Mouse (Mus musculus): ENCODE measurements around the gene Casp8.
"Not testable (repeated sequence)": the region's sequence is repeated elsewhere in the genome, so short reads cannot be mapped to it uniquely, and the experiment has no call there.

The Casp8 gene

DNA sequence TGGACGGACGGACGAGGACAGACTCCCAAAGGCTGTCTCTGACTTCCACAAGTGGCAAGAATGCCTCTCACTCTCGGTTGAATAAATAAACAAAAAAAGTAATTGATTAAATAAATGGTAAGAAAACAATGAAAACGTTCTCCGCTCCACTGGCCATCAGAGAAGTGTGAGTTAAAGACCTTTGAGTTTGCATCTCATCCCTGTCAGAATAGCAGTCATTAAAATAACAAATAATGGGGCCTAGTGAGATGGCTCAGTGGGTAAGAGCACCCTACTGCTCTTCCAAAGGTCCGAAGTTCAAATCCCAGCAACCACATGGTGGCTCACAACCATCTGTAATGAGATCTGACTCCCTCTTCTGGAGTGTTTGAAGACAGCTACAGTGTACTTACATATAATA, 5.5 kb downstream of the Casp8 start:
- not testable (repeated sequence) for DNase-seq (ENCODE audit: inconsistent ontology term)

DNA sequence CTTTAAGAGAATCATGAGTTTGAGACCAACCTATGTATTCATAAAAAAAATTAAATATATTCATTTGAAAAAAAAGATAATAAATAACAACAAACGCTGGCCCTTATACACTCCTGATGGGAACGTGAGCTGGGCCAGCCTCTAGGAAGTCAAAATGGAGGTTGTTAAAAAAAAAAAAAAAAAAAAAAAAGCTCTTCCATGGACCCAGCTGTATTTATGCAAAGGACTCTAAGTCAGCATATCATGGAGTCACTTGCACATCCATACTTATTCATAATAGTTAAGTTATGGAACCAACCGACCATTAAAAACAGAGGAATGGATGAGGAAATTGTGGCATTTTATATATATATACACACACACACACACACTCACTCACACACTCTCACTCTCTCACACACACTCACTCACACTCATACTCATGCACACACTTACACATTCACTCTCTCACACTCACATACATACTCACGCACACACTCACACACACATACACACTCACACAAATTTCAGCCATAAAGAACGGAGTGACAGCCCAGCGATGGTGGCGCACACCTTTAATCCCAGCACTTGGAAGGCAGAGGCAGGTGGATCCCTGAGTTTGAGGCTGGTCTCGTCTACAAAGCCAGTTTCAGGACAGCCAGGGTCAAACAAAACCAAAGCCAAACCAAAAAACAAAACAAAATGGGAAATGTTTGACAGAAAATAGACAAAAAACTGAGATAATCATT, 6.5 kb downstream of the Casp8 start:
- no peak for DNase-seq (ENCODE audit: inconsistent ontology term)

GRCm38 (mm10) chr1:58802322-58803273, 7.4 kb downstream of the Casp8 start:
- DNase-seq (ENCODE audit: inconsistent ontology term) = no peak

DNA sequence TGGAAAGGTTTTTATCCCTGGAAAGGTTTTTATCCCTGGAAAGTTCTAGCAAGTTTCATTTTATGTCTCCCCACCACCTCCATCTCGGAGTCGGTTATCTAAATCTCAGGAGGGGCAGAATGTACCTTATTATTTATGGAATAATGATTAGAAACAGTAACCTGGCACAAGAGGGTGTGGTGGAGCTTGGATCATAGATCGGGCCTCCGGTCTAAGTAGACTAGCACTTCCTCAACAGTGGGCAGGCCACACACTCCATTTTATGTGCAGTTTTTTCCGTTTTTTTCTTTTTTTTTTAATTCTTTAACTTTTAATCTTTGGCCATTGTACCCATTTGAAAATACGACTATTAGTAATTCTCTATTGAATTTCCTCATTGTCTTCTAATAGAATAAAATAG, 8.4 kb downstream of the Casp8 start:
- no peak for DNase-seq (ENCODE audit: inconsistent ontology term)

GRCm38 (mm10) chr1:58806651-58807050, 11.5 kb downstream of the Casp8 start:
- no peak for DNase-seq (ENCODE audit: inconsistent ontology term)

GRCm38 (mm10) chr1:58826319-58826718, 31.1 kb downstream of the Casp8 start:
- DNase-seq (ENCODE audit: inconsistent ontology term) = no peak

DNA sequence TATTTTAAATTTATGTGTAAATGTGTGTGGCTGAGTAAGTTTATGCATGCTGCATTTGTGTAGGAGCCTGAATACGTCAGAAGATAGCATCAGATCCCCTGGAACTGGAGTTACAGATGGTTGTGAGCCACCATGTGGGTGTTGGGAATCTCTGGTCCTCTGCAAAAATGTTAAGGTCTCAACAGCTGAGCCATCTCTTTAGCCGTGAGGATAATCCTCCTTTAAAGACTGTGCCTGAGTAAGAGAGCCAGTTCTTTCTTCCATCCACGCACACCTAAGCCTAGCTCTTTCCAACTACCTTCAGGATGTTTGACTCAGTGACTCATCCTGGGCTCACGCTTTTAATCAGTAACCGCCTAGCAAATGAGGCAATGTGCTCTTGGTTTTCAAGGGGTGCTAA, 35.6 kb downstream of the Casp8 start:
- no peak for DNase-seq (ENCODE audit: inconsistent ontology term)

- no peak for DNase-seq (ENCODE audit: inconsistent ontology term)
These were observed 37.0 kb downstream of the Casp8 start for GRCm38 (mm10) chr1:58832198-58832597.

DNA sequence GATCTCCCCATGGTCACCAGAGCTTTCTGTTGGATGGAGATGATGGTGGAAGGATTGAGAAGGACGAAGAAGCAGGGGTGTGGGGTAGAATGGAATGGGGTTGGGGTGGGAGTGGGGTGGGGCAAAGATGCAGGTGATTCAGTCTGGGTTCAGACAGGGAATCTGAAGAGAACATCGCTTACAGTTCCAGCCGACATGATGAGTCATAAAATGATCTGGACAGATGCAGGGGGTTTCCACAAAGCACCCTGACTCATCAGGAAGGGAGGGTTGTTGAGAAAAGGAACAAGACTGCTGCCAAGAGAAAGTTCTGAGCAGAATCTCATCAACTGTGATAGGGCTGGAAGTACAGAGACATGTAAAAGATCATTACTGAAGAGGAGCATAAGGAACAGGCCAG, 61.6 kb downstream of the Casp8 start:
- DNase-seq (ENCODE audit: inconsistent ontology term) = peak; percentile 57

DNA sequence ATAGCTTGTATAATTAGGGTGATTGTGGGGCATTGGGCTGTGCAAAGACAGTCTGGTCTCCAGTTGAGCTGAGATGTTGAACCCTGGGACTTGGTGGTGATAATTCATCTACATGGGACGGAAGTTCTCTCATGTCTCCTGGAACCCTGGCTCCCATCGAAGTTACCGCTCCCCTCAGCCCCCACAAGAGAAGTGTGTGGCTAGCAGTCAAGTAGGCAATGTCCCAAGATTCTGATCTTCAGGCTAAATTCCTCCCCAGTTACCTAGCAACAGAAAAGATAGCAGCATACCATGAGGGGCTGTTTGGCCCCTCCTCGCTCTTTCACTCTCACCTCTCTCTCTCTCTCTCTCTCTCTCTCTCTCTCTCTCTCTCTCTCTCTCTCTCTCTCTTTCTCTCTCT, 64.0 kb downstream of the Casp8 start:
- DNase-seq (ENCODE audit: inconsistent ontology term) = peak; percentile 26

GRCm38 (mm10) chr1:58859738-58860365, 64.7 kb downstream of the Casp8 start:
- peak; percentile 86 for DNase-seq (ENCODE audit: inconsistent ontology term)

- DNase-seq (ENCODE audit: inconsistent ontology term) = not testable (repeated sequence)
These were observed 65.4 kb downstream of the Casp8 start for GRCm38 (mm10) chr1:58860586-58860985.

- not testable (repeated sequence) for DNase-seq (ENCODE audit: inconsistent ontology term)
These were observed 81.3 kb downstream of the Casp8 start for GRCm38 (mm10) chr1:58876500-58876899.

GRCm38 (mm10) chr1:58879291-58879690, 84.1 kb downstream of the Casp8 start:
- not testable (repeated sequence) for DNase-seq (ENCODE audit: inconsistent ontology term)

DNA sequence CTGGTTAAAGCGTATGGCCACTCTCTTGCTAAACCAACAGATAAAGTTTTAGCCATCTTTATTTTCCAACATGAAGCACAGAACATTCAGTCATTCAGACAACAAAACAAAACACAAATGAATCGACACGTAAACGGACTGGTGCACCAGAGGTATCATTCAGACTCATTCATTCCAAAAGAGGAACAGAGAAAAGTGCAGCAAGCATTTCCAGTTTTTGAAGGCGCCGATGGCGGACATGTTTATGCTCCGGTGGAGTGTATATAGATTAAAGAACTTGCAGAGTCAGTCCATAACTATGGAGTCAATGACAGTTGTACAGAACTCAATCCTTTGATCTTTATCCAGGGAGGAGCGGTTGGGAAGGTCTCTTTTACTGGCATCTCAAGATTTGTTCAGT, 88.1 kb downstream of the Casp8 start:
- DNase-seq (ENCODE audit: inconsistent ontology term) = not testable (repeated sequence)

DNA sequence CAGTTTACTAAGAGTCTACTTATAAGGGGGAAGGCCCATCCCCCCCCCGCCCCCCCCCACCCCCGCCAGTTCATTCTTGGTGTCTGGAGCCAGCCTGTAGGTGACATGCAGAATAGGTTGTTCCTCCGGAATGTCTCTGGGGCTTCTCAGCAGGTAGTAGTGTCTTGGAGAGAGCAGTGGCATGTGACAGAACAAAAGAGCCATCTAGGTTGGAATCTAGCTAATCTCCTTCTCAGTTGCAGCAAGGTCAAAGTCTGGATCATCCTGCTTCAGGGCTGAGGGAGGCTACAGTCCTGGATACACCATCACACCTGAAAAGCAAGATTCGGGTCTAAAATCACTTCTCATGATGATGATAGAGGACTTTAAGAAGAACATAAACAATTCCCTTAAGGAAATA, 90.5 kb downstream of the Casp8 start:
- no peak for DNase-seq (ENCODE audit: inconsistent ontology term)

DNA sequence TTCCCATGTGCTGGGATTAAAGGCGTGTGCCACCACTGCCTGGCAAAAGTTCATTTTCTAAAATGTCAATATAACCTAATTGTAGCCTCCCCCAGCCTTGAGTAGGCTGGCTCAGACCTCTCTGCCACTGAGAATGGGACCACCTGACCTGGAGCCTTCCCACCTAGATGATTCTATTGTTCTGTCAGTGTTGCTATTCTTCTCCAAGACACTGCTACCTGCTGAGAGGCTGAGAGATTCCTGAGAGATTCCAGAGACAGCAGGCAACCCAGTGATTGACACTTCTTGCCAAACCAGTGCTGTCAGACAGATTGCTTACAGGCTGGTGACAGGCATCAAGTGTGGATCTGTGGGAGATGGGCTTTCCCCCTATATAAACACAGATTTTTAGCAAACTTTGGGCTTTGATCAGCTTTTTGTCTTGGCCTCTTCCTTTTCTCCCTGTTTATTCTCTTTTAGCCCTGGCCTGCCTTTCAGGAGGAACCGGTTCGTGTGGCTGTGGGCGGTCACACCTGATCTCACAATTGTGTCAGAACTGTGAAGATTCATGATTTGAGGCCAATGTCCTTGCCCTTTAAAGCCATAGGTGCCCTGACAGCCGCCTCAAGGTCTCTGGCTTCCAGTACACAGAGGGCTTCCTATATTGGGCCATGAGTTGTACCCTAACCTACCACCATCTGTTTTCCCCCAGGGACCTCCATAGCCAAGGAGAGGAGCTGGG, 94.8 kb downstream of the Casp8 start:
- DNase-seq (ENCODE audit: inconsistent ontology term) = no peak

GRCm38 (mm10) chr1:58890697-58891290, 95.6 kb downstream of the Casp8 start:
- DNase-seq (ENCODE audit: inconsistent ontology term) = not testable (repeated sequence)

GRCm38 (mm10) chr1:58891481-58892170, 96.5 kb downstream of the Casp8 start:
- DNase-seq (ENCODE audit: inconsistent ontology term) = not testable (repeated sequence)

GRCm38 (mm10) chr1:58892386-58892785, 97.2 kb downstream of the Casp8 start:
- DNase-seq (ENCODE audit: inconsistent ontology term) = not testable (repeated sequence)
